Mouse (Mus musculus): ENCODE measurements around the gene Faap24.
A peak's percentile ranks its signal among the peaks of the same experiment; 100 is the strongest.

- no peak for TF ChIP-seq CTCF (IDR thresholded peaks at IDR 0.05; ENCODE audit: low read depth)
- TF ChIP-seq EP300 (IDR thresholded peaks at IDR 0.05; ENCODE audit: low read depth), result peak; percentile 67
Observed at GRCm38 (mm10) chr7:35396542-35397168, at the start of gene Faap24, which contains the start of gene Cep89.
